Mouse (Mus musculus) hindbrain, embryonic 13.5 days (tissue): ENCODE results near the gene Isl2. TPM values are rescaled to one million over a fixed set of nuclear protein-coding genes. Genes with fewer than 3 reads are reported as not detected.

Experiments
- ATAC-seq: fragments of 200-750 bp; cut with Nextera tagmentation; 2 replicates; pipeline ENCODE4 v1.8.0; 2017; ENCODE audit warnings: moderate TSS enrichment; ENCODE audit not compliant: low FRiP score
- H3K27ac ChIP-seq: fragments of 300-500 bp; sonication (generic); 2 replicates; pipeline ENCODE4 v1.5.1; 2015; ENCODE audit warnings: inconsistent platforms, mild to moderate bottlenecking, moderate library complexity
- H3K27me3 ChIP-seq: fragments of 300-500 bp; sonication (generic); 2 replicates; pipeline ENCODE4 v1.6.1; 2015; ENCODE audit warnings: mild to moderate bottlenecking, inconsistent platforms
- H3K36me3 ChIP-seq: fragments of 300-500 bp; sonication (generic); 2 replicates; pipeline ENCODE4 v1.6.1; 2015; ENCODE audit warnings: mild to moderate bottlenecking, inconsistent platforms
- H3K4me1 ChIP-seq: fragments of 300-500 bp; sonication (generic); replicated peaks from 2 replicates; pipeline ENCODE4 v1.6.1; 2015; ENCODE audit warnings: inconsistent platforms
- H3K4me2 ChIP-seq: fragments of 300-500 bp; sonication (generic); 2 replicates; pipeline ENCODE4 v1.6.1; 2015; ENCODE audit warnings: inconsistent platforms, mild to moderate bottlenecking, moderate library complexity
- H3K4me3 ChIP-seq: fragments of 300-500 bp; sonication (generic); 2 replicates; pipeline ENCODE4 v1.5.1; 2015; ENCODE audit warnings: mild to moderate bottlenecking, inconsistent platforms
- H3K9ac ChIP-seq: fragments of 300-500 bp; sonication (generic); 2 replicates; pipeline ENCODE4 v1.6.1; 2015; ENCODE audit warnings: mild to moderate bottlenecking, inconsistent platforms
- H3K9me3 ChIP-seq: fragments of 300-500 bp; sonication (generic); 2 replicates; pipeline ENCODE4 v1.6.1; 2016; ENCODE audit warnings: inconsistent platforms
- WGBS: fragments of 180-500 bp; shearing (Covaris S2); methylation state at CpG from one replicate; pipeline ENCODE4 v1.1.7; 2015; 5-methylcytosine and 5-hydroxymethylcytosine counted together
- polyA plus RNA-seq: library from polyadenylated mRNA; unstranded; fragments of >200 nt; fragmentation: Nextera tagmentation; extraction: Ambion mirVana; gene quantifications from 2 replicates; pipeline ENCODE4 v1.2.1, GENCODE M21; 2015

The Isl2 gene
- polyA plus RNA-seq, 1 experiment from 2014 or later, result 12.2 TPM

DNA sequence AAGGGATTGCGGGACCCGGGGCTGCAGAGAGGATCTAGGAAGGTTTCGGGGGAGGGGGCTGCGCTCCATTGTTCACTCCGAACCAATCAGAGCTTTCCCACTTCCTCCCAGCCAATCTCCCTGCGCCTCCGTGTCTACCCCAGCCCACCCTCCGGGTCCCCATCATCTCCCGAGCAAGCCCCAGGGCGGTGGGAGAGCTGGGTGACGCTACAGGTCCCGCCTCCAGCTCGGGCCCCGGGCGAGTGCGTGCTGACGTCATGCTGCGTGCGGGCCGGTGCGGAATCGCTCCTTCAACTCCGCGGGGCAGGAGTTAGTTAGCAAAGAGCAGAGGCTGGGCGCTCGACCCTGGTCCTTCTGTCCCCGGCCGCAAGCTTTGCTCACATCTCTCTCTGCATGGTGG, 2.4 kb downstream of the Isl2 start:
- H3K27me3 ChIP-seq, result peaks cover 99% of the 10 kb centered on the region
- H3K9me3 ChIP-seq, result no peaks in the 10 kb centered on the region
- peak overlapping the region; percentile 51; the same call in 1 of the 2 replicates for H3K9ac ChIP-seq
- ATAC-seq, result peak; percentile 93
- H3K27ac ChIP-seq, result no peak overlapping the region
- no peaks in the 10 kb centered on the region for H3K36me3 ChIP-seq
- H3K4me2 ChIP-seq, result peak overlapping the region; percentile 62
- H3K4me1 ChIP-seq, result peaks cover 46% of the 10 kb centered on the region
- peak overlapping the region; percentile 39 for H3K4me3 ChIP-seq
- under 1% methylated on average over 28 of the region's 28 CpGs for WGBS

DNA sequence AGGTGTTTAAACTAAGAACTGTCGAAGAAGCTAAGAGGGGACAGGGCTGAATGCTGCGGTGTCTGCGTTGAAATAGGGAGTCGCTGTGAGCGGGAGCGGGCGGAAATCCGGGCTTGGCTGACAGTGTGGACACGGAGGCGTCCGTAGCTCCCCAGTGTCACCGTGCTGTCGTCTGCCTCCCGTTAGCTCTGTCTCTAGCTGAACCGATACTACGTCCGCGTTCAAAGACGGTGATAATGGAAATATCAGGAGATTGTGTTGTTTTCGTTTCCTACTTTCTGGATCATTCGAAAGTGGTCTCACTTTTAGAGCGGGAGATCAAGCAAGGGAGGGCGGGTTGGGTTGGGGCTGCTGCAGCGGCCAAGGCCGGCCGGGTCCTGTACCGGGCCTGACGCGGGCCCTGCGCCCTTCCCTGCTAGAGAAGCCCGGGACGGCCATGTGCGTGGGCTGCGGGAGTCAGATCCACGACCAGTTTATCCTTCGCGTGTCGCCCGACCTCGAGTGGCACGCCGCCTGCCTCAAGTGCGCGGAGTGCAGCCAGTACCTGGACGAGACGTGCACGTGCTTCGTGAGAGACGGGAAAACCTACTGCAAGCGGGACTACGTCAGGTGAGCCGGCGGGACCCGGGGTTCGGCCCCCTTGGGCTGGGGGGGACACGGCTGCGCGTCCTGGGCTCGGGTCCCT, 3.4 kb downstream of the Isl2 start:
- Histone ChIP-seq H3K27me3 (peaks cover 99% of the 10 kb centered on the region), H3K9me3 (no peaks in the 10 kb centered on the region), H3K27ac (no peak overlapping the region), H3K9ac (peak overlapping the region; percentile 5; the same call in 1 of the 2 replicates), H3K4me2 (peak overlapping the region; percentile 62), H3K36me3 (no peaks in the 10 kb centered on the region), H3K4me3 (peak overlapping the region; percentile 39), H3K4me1 (peaks cover 53% of the 10 kb centered on the region)
- ATAC-seq, result no peak
- 1% methylated on average over 59 of the region's 59 CpGs for WGBS

DNA sequence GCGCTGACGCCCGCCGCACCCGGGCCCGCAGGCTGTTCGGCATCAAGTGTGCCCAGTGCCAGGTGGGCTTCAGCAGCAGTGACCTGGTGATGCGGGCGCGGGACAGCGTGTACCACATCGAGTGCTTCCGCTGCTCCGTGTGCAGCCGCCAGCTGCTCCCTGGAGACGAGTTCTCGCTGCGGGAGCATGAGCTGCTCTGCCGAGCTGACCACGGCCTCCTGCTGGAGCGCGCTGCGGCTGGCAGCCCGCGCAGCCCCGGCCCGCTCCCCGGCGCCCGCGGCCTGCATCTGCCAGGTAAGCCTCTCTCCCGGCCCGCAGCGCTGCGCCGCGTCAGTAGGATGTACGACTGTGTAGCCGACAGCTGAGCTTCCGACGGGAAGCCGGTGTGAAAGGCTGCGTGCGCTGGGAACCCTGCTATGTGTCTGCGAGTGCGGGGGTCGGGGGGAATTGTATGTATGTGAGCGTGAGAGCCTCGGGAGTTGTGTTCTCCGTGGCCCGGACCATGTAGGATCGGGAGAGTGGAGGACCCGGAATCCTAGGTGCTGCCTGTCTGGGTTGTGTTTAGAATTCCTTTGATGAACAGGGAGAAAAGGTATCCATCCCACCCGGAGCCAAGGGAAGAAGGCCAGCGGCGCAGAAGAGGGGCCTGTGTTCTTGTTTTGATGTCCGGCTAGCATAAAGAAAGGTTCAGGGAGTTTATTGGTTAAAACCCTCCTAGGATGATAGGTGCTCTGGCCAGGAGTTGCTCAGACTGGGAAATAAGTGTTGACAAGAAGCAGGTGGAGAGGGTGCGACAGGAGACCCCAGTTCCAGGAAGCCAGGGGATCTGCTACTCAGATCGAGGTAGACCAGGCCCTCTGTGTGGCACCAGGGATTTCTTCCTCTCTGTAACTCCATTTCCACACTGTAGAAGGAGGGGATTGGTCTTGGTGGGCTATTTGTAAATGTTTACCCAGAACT, 4.2 kb downstream of the Isl2 start:
- Histone ChIP-seq H3K27ac (0 out of 2 replicates have a peak overlapping the region, but pooled peaks have one; percentile 14), H3K9me3 (no peaks in the 10 kb centered on the region), H3K4me1 (peaks cover 53% of the 10 kb centered on the region), H3K4me2 (peak overlapping the region; percentile 62), H3K4me3 (peak overlapping the region; percentile 39), H3K27me3 (peaks cover 99% of the 10 kb centered on the region), H3K36me3 (no peaks in the 10 kb centered on the region), H3K9ac (peak overlapping the region; percentile 5)
- WGBS, result under 1% methylated on average over 59 of the region's 59 CpGs
- ATAC-seq, result 0 out of 2 replicates have a peak, but pooled peaks have one; percentile 2

DNA sequence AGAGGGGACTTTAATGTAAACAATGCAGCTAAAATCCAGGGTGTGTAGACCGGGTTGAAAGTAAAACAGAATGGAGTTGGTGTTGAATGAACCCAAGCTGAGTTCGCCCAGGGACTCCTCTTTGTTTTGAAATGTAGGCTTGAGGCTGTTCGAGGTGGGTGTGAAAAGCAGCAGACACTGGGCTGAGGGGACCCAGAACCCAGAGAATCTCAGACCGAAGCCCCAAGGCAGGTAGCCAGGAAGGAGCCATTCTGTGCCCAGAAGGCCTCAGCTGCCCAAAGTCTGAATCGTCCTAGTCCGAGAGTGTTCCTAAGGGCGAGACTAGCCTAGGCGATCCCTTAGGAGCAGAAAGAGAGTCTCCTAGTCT, 4.8 kb downstream of the Isl2 start:
- Histone ChIP-seq H3K4me1 (peaks cover 52% of the 10 kb centered on the region), H3K4me3 (peak overlapping the region; percentile 26), H3K9ac (no peak overlapping the region), H3K9me3 (no peaks in the 10 kb centered on the region), H3K27me3 (peaks cover 99% of the 10 kb centered on the region), H3K36me3 (no peaks in the 10 kb centered on the region), H3K27ac (no peak overlapping the region), H3K4me2 (no peak overlapping the region)
- no peak for ATAC-seq
- WGBS, result 3% methylated on average over 8 of the region's 8 CpGs

DNA sequence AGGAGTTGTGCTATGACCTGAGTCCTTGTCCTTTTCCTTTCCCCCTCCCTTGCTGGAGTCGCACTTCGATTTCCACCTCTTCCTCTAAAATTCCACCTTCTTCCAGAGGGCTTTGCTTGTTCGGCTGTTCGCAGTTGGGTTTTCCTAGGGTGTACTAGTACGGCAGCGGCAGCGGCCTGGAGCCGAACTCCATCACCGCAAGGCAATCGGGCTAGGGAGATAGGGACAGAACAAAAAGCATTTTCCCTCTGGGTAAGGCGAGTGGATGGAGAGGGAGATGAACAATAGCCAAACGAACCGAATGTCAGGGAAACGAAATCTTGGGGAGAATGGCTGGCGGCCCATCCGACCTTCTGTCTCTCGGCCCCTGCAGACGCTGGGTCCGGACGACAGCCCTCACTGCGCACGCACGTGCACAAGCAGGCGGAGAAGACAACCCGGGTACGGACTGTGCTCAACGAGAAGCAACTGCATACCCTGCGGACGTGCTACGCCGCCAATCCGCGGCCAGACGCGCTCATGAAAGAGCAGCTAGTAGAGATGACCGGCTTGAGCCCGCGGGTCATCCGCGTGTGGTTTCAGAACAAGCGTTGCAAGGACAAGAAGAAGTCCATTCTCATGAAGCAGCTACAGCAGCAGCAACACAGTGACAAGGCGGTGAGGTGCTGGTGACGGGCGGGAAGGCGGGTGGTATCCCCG, 5.4 kb downstream of the Isl2 start:
- no peak for ATAC-seq
- Histone ChIP-seq H3K27me3 (peaks cover 99% of the 10 kb centered on the region), H3K4me3 (peak overlapping the region; percentile 26), H3K4me2 (peak overlapping the region; percentile 34), H3K9me3 (no peaks in the 10 kb centered on the region), H3K4me1 (peaks cover 49% of the 10 kb centered on the region), H3K36me3 (no peaks in the 10 kb centered on the region), H3K9ac (no peak overlapping the region), H3K27ac (no peak overlapping the region)
- under 1% methylated on average over 46 of the region's 46 CpGs for WGBS

DNA sequence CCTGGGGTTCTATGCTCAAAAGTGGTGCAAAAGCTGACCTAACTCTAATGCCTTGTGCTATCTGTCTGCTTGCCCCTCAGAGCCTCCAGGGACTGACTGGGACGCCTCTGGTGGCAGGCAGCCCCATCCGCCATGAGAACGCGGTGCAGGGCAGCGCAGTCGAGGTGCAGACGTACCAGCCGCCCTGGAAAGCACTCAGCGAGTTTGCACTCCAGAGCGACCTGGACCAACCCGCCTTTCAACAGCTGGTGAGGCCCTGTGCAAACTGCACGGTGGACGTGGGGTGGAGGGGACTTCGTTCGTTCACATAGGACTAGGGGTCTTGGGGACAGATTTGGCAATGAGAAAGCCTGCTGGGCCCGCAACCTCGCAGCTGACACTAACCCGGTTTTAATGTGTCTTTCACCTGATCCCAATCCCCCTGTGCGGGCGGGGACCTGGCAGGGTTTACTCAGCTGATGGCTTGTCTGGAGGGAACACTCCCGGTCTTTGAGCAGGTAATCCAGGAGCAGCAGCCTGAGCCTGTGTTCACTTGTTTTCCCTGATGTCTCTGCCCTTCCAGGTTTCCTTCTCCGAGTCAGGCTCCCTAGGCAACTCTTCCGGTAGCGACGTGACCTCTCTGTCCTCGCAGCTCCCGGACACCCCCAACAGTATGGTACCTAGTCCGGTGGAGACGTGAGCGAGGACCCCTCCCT, 6.5 kb downstream of the Isl2 start:
- H3K9me3 ChIP-seq, result no peaks in the 10 kb centered on the region
- no peak overlapping the region for H3K27ac ChIP-seq
- H3K4me2 ChIP-seq, result peak overlapping the region; percentile 27; the same call in 1 of the 2 replicates
- H3K27me3 ChIP-seq, result peaks cover 99% of the 10 kb centered on the region
- H3K4me3 ChIP-seq, result peak overlapping the region; percentile 28
- no peak overlapping the region; the same call in 1 of the 2 replicates for H3K9ac ChIP-seq
- no peaks in the 10 kb centered on the region for H3K36me3 ChIP-seq
- peaks cover 49% of the 10 kb centered on the region for H3K4me1 ChIP-seq
- WGBS, result 2% methylated on average over 30 of the region's 30 CpGs
- ATAC-seq, result no peak

DNA sequence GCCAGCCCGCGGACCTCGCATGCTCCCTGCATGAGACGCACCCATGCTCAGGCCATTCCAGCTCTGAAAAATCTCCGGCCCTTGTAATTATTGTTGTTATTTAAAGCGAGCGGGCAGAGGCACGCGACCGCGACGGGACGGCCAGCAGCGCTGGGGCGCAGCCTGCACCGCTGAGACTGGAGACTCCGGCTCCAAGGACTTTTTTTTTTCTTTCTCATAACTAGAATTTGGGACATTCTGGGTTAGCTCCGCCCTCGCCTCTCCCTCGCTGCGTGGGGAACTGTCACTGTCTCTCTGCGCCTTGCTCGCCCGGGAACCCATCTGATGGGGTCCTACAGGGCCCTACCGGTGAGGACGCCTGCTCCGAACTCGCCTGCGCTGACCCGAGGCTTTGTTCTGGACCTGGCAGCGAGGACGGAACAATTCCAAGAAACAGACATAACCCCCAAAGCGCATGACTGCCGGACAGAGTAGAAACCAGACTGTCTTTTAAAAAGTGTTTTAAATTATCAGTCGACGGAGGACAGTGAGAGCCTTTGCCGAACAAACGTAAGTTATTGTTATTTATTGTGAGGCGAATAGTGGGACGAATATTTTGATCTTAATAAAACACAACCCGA, 7.2 kb downstream of the Isl2 start:
- peak overlapping the region; percentile 28 for H3K4me3 ChIP-seq
- H3K4me1 ChIP-seq, result peaks cover 43% of the 10 kb centered on the region
- H3K27me3 ChIP-seq, result peaks cover 99% of the 10 kb centered on the region
- no peak overlapping the region for H3K27ac ChIP-seq
- no peaks in the 10 kb centered on the region for H3K9me3 ChIP-seq
- no peaks in the 10 kb centered on the region for H3K36me3 ChIP-seq
- 3% methylated on average over 41 of the region's 41 CpGs for WGBS
- H3K9ac ChIP-seq, result no peak overlapping the region; the same call in 1 of the 2 replicates
- ATAC-seq, result no peak
- peak overlapping the region; percentile 27 for H3K4me2 ChIP-seq

DNA sequence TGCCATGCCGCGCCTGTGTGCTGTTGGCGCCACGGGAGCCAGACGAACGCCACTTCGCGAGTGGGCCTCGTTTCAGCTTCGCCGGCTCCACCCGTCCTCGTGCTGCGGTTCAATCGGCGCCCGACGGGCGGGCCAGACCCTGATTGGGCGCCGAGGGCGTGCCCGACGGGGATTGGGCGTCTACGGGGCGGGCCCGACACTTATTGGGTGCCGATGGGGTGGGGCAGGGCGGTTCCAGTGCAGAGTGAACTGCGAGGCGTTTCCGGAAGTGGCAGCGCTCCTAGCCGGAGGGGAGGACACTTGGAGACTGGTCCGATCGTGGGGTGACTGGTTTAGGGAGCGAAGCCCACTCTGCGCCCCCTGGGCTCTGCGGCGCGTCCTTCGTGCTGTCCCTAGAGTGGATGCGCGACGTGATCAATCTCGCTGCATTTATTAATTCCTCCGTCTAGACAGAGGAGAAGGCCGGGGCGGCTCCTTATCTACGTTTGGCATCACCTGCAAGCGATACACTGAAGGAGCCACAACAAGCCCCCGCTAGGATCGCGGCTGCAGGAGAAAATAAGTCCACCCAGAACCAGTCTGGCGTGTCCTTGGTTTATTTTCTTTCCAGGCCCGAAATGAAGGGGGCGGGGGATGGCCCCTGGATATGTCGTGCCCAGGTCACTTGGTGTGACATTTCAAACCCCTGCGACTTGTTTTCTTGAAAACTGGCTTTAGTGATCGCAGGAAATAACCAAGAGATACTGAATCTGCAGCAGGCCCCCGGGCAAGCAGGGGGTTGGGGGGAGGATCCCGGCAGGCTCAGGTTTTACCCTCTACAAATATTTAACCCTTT, 7.9 kb downstream of the Isl2 start:
- peak overlapping the region; percentile 28 for H3K4me3 ChIP-seq
- 0 out of 2 replicates have a peak, but pooled peaks cover under 1% of the 10 kb centered on the region for H3K36me3 ChIP-seq
- ATAC-seq, result peak; percentile 11; the same call in 1 of the 2 replicates
- peak overlapping the region; percentile 43 for H3K4me2 ChIP-seq
- H3K27me3 ChIP-seq, result peaks cover 99% of the 10 kb centered on the region
- H3K9ac ChIP-seq, result no peak overlapping the region
- 2% methylated on average over 63 of the region's 63 CpGs for WGBS
- no peak overlapping the region for H3K27ac ChIP-seq
- H3K9me3 ChIP-seq, result no peaks in the 10 kb centered on the region
- H3K4me1 ChIP-seq, result peaks cover 37% of the 10 kb centered on the region

DNA sequence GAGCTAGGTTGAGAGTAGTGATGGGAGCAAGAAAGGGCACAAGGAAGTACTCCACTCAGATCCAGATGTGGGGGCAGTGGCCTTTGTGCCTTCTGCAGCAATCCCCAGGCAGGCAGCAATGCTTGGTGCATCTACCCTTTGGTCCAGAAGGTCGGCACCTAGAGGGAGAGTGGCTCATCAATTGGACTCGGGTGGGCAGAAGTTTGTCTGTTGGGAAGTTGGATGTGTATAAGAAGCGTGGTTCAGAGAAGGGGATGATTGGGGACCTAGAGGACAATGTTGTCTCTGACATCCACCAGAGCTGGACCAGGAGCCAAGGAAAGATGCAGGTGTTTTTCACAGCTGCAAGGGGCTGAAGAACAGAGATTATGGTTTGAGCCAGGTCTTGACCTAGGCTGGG, 10.4 kb downstream of the Isl2 start:
- peaks cover 84% of the 10 kb centered on the region for H3K27me3 ChIP-seq
- H3K9me3 ChIP-seq, result no peaks in the 10 kb centered on the region
- no peak overlapping the region for H3K4me2 ChIP-seq
- no peak for ATAC-seq
- peaks cover 22% of the 10 kb centered on the region for H3K4me1 ChIP-seq
- WGBS, result 15% methylated on average over 3 of the region's 3 CpGs
- H3K4me3 ChIP-seq, result 0 out of 2 replicates have a peak overlapping the region, but pooled peaks have one; percentile 5
- H3K27ac ChIP-seq, result no peak overlapping the region
- H3K9ac ChIP-seq, result no peak overlapping the region
- peaks cover 6% of the 10 kb centered on the region; the same call in 1 of the 2 replicates for H3K36me3 ChIP-seq

DNA sequence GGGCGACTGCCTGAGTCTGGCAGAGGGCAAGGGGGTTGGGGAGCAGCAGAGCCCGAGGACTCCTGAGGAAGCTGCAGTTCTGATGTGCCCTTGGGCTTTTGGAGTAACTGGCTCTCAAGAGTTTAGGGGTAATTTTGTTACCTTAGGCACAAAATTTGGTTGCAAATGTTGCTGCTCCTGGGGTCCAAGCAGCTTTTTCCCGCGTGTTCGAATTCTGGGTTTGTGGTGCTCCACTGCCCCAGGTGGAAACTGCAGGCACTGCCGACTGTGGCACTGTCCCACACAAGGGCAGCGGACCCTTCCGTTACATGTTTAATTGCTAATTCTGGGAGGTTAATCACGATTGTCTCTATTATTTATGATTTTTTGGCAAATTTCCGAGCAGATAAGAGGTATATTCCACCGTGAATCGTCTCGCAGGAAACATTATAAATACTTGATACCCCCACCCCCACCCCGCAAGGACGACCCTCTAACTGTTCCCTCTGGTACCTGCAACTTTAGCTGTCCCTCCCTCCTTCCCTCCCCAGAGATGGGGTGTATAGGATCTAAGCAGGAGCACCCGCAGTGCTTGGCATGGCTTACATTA, 10.9 kb downstream of the Isl2 start:
- Histone ChIP-seq H3K9ac (no peak overlapping the region), H3K4me2 (0 out of 2 replicates have a peak overlapping the region, but pooled peaks have one; percentile 10), H3K27me3 (peaks cover 78% of the 10 kb centered on the region), H3K27ac (no peak overlapping the region), H3K4me3 (0 out of 2 replicates have a peak overlapping the region, but pooled peaks have one; percentile 5), H3K36me3 (peaks cover 6% of the 10 kb centered on the region; the same call in 1 of the 2 replicates), H3K9me3 (no peaks in the 10 kb centered on the region), H3K4me1 (peaks cover 17% of the 10 kb centered on the region)
- 6% methylated on average over 16 of the region's 16 CpGs for WGBS
- no peak for ATAC-seq
